Mouse (Mus musculus): Measurements from ENCODE around the gene Fam129b. TPM values are rescaled to one million over a fixed set of nuclear protein-coding genes. Genes with fewer than 3 reads are reported as not detected.
A peak's percentile ranks its signal among the peaks of the same experiment; 100 is the strongest.

The Fam129b gene
- polyA plus RNA-seq, 1 experiment: 32.3 TPM

DNA sequence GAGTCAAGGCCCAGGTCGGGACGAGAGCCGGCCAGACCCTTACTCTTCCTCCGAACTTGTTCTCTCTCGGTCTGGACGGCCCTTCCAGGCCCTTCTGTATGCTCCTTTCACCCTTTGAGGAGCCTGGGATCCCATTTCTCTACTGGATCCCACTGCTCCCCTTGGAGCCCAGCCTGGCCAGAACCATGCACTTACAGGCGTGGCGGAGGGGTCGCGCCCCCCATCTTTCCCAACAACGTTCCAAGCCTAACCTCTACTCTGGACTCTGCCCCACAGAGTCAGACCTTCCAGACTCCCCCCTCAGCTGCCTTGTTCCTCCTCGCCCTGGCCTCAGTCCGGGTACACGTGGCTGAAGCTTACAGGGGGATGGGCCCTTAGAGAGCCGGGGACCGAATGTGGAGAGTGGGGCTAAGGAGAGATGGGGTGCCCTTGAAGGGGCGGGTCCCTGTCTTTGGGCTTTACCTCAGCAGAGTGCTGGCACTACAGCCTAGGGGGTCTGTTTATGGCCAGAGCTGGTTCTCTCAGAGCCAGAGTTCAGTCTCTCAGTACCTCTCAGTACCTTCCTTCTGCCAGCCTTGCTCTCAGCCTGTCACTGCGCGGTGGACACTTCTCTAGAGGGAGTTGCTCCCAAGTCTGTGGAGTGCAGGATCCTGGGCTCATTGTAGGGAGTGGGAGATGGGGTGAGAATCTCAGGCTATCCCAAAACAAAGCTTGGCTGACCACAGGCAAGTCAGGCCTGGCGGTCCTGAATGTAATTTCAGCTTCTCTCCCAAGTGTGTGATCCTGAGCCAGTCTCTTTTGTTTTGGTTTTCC is 782 bp downstream of the Fam129b start:
- Histone ChIP-seq H3K4me3 (ENCODE audit: insufficient read depth, low read depth, low read length) (peak overlapping the region; percentile 94), H3K27ac (ENCODE audit: insufficient read depth, low read depth, low read length) (peak overlapping the region; percentile 88), H3K36me3 (ENCODE audit: control insufficient read depth, insufficient read depth, low read length) (no peaks in the 10 kb centered on the region), H3K4me1 (ENCODE audit: control insufficient read depth, insufficient read depth, low read length) (peaks cover 16% of the 10 kb centered on the region; the same call in 1 of the 2 replicates), H3K27me3 (replicated peaks; ENCODE audit: control insufficient read depth, insufficient read depth, low read length) (no peaks in the 10 kb centered on the region)
- no peak for DNase-seq
- TF ChIP-seq CTCF (conservative IDR thresholded peaks at IDR 0.05; ENCODE audit: insufficient read depth, insufficient read length, low read depth, low read length): no peak
- 5% methylated on average over 20 of the region's 20 CpGs for WGBS

DNA sequence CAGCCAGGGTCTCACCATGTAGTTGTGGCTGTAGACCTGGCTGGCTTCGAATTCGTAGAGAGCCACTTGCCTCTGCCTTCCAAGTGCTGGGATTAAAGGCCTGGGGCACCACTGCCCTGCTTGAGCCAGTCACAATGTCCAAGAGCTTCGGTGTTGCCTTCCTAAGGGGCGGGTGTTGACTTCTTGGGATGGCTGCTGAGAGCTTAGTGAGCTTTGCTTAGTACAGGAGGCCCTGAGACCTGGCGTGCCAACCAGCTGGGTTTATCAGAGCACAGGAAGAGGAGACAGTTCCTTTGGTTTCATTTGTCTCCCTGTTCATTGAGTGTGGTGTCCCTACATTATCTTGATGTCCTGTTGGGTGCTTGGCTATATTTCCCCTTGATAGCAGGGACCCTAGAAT is 1.4 kb downstream of the Fam129b start:
- Histone ChIP-seq H3K27ac (ENCODE audit: insufficient read depth, low read depth, low read length) (peak overlapping the region; percentile 88), H3K4me3 (ENCODE audit: insufficient read depth, low read depth, low read length) (peak overlapping the region; percentile 94), H3K36me3 (ENCODE audit: control insufficient read depth, insufficient read depth, low read length) (no peaks in the 10 kb centered on the region), H3K27me3 (replicated peaks; ENCODE audit: control insufficient read depth, insufficient read depth, low read length) (no peaks in the 10 kb centered on the region), H3K4me1 (ENCODE audit: control insufficient read depth, insufficient read depth, low read length) (peaks cover 21% of the 10 kb centered on the region; the same call in 1 of the 2 replicates)
- WGBS: 38% methylated on average over 5 of the region's 5 CpGs
- no peak for DNase-seq
- TF ChIP-seq CTCF (conservative IDR thresholded peaks at IDR 0.05; ENCODE audit: insufficient read depth, insufficient read length, low read depth, low read length): no peak
- TF ChIP-seq POLR2A (IDR thresholded peaks at IDR 0.05; ENCODE audit: low read depth, low read length): no peak

DNA sequence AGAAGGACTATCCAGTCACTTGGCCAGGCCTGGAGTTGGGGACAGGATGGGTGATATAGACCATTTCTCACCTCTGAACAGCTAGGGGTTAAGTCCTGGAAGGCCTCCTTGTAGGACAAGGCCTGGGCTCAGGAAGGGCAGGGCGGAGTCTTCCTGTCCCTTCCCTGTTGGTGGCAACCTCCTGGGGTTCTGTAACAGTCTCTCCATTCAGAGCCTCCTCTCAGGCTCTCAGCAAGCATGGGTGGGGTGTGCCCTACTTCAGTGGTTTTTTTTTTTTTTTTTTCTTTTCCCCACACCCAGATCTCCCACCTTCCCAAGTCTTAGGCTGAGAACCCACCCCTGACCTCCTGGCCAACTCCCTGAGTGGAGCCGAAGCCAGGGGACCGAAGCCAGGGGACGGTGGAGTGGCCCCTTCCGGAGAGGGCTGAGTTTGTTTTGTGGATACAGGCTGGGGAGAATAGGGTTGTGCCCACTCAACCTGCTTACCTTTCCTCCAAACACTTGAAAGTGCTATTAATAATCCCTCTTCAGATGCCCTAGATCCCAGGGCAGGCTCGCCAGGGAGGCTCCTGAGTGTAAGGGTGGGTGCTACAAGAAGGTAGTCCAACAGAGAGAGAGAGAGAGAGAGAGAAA is 2.0 kb downstream of the Fam129b start:
- Histone ChIP-seq H3K36me3 (ENCODE audit: control insufficient read depth, insufficient read depth, low read length) (no peaks in the 10 kb centered on the region), H3K27ac (ENCODE audit: insufficient read depth, low read depth, low read length) (peak overlapping the region; percentile 88), H3K4me1 (ENCODE audit: control insufficient read depth, insufficient read depth, low read length) (peaks cover 23% of the 10 kb centered on the region), H3K4me3 (ENCODE audit: insufficient read depth, low read depth, low read length) (peak overlapping the region; percentile 94), H3K27me3 (replicated peaks; ENCODE audit: control insufficient read depth, insufficient read depth, low read length) (no peaks in the 10 kb centered on the region)
- no peak for DNase-seq
- WGBS: 45% methylated on average over 6 of the region's 6 CpGs
- TF ChIP-seq POLR2A (IDR thresholded peaks at IDR 0.05; ENCODE audit: low read depth, low read length) (no peak), CTCF (conservative IDR thresholded peaks at IDR 0.05; ENCODE audit: insufficient read depth, insufficient read length, low read depth, low read length) (no peak)

DNA sequence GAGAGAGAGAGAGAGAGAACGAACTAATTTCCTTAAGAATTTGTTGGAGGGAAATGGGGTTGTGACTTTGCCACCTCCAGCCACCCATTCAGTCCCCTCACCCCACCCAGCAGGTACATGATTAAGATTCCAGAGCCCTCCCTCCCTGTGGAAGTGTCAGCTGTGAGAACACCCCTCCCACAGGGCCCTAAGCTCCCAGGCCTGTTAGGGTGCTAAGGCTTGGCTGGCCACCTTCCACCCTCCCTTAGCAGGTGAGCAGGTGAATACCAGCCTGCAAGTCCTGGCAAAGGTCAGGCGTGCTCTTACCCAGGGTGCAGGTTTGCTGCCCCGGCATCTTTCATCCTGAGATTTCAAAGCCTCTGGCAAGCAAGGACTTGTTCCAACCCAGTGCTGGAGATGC is 2.5 kb downstream of the Fam129b start:
- Histone ChIP-seq H3K27ac (ENCODE audit: insufficient read depth, low read depth, low read length) (peak overlapping the region; percentile 88), H3K36me3 (ENCODE audit: control insufficient read depth, insufficient read depth, low read length) (no peaks in the 10 kb centered on the region), H3K27me3 (replicated peaks; ENCODE audit: control insufficient read depth, insufficient read depth, low read length) (no peaks in the 10 kb centered on the region), H3K4me1 (ENCODE audit: control insufficient read depth, insufficient read depth, low read length) (peaks cover 27% of the 10 kb centered on the region), H3K4me3 (ENCODE audit: insufficient read depth, low read depth, low read length) (0 out of 2 replicates have a peak overlapping the region, but pooled peaks have one; percentile 94)
- WGBS: 42% methylated on average over 3 of the region's 3 CpGs
- no peak for TF ChIP-seq POLR2A (IDR thresholded peaks at IDR 0.05; ENCODE audit: low read depth, low read length)
- TF ChIP-seq CTCF (conservative IDR thresholded peaks at IDR 0.05; ENCODE audit: insufficient read depth, insufficient read length, low read depth, low read length): no peak
- peak; percentile 73 for DNase-seq

DNA sequence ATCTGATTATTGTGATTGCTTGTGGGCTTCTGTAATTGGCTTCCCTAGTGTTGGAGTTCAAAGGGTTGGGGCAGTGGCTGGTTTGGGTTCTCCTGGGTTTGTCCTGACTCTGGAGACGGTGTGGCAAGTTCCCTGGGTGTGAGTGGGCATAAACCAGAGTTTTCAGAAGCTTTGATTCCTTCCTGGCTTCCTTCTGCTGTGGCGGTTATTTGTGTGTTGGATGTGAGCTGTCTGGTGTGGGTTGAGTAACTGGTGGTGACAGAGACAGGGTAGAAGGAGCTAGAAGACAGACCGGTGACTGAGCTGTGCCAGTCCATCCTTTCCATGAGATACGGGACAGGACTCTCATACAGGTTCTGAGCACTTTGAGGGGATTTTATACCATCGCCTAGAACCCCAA is 3.7 kb downstream of the Fam129b start:
- Histone ChIP-seq H3K27me3 (replicated peaks; ENCODE audit: control insufficient read depth, insufficient read depth, low read length) (no peaks in the 10 kb centered on the region), H3K27ac (ENCODE audit: insufficient read depth, low read depth, low read length) (peak overlapping the region; percentile 4; the same call in 1 of the 2 replicates), H3K4me3 (ENCODE audit: insufficient read depth, low read depth, low read length) (no peak overlapping the region), H3K4me1 (ENCODE audit: control insufficient read depth, insufficient read depth, low read length) (peaks cover 31% of the 10 kb centered on the region), H3K36me3 (ENCODE audit: control insufficient read depth, insufficient read depth, low read length) (no peaks in the 10 kb centered on the region)
- DNase-seq: no peak
- WGBS: 77% methylated on average over 5 of the region's 5 CpGs
- no peak for TF ChIP-seq CTCF (conservative IDR thresholded peaks at IDR 0.05; ENCODE audit: insufficient read depth, insufficient read length, low read depth, low read length)
- TF ChIP-seq POLR2A (IDR thresholded peaks at IDR 0.05; ENCODE audit: low read depth, low read length): no peak

DNA sequence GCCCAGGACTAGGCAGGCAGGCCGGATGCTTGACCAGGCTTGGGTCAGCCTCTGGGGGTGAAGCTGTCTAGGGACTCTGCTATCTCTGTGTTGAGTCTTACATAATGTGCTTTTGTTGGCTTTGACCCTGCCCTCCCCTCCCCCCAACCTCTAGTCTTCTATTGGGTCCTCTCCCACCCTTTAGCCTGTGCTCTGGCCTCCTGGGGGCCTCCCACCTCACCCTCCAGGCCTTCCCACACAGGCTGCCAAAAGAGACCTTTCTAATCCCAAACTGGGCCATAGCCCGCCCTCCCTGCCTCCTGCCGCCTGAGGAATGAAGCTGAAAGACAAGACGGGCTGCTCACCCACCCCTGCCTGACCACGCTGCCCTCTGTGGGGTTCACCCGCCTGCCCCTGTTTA is 5.1 kb downstream of the Fam129b start:
- Histone ChIP-seq H3K4me1 (ENCODE audit: control insufficient read depth, insufficient read depth, low read length) (peaks cover 29% of the 10 kb centered on the region), H3K4me3 (ENCODE audit: insufficient read depth, low read depth, low read length) (no peak overlapping the region), H3K27ac (ENCODE audit: insufficient read depth, low read depth, low read length) (peak overlapping the region; percentile 93), H3K27me3 (replicated peaks; ENCODE audit: control insufficient read depth, insufficient read depth, low read length) (no peaks in the 10 kb centered on the region), H3K36me3 (ENCODE audit: control insufficient read depth, insufficient read depth, low read length) (no peaks in the 10 kb centered on the region)
- TF ChIP-seq CTCF (conservative IDR thresholded peaks at IDR 0.05; ENCODE audit: insufficient read depth, insufficient read length, low read depth, low read length) (no peak), POLR2A (IDR thresholded peaks at IDR 0.05; ENCODE audit: low read depth, low read length) (no peak)
- WGBS: 52% methylated on average over 6 of the region's 6 CpGs
- DNase-seq: no peak

DNA sequence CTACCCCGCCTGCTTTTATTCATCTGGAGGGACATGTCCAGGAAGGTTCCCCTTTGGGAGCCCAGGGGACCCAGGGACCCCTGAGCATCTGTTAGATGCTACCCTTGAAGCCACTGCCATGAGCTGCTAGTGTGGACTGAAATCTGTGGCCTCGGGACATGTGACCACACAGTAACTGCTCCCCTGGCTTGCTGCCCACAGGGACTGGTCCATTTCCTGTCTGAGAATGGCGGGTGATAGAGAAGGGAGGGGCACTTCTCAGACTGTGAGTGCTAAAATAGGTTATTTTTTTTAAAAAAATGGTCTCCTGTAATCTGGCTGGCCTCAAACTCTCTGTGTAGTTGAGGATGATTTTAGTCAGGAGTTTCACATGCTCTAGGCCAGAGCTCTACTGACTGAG is 5.8 kb downstream of the Fam129b start:
- H3K36me3 ChIP-seq (ENCODE audit: control insufficient read depth, insufficient read depth, low read length): no peaks in the 10 kb centered on the region
- peak overlapping the region; percentile 93 for H3K27ac ChIP-seq (ENCODE audit: insufficient read depth, low read depth, low read length)
- WGBS: 21% methylated on average over 3 of the region's 3 CpGs
- TF ChIP-seq POLR2A (IDR thresholded peaks at IDR 0.05; ENCODE audit: low read depth, low read length): no peak
- TF ChIP-seq CTCF (conservative IDR thresholded peaks at IDR 0.05; ENCODE audit: insufficient read depth, insufficient read length, low read depth, low read length): no peak
- DNase-seq: peak; percentile 94
- H3K27me3 ChIP-seq (replicated peaks; ENCODE audit: control insufficient read depth, insufficient read depth, low read length): no peaks in the 10 kb centered on the region
- peaks cover 29% of the 10 kb centered on the region for H3K4me1 ChIP-seq (ENCODE audit: control insufficient read depth, insufficient read depth, low read length)
- H3K4me3 ChIP-seq (ENCODE audit: insufficient read depth, low read depth, low read length): no peak overlapping the region

Data from kidney, adult 2 months (tissue).